Mouse (Mus musculus) cerebellum, adult 18-20 months (tissue): ENCODE data around the gene Olfr222.
"Not testable (repeated sequence)": the region's sequence is repeated elsewhere in the genome, so short reads cannot be mapped to it uniquely, and the experiment has no call there.

ENCODE experiments used
- DNase-seq, 2 experiments: peaks; one replicate each; pipeline ENCODE4 v3.0.0; 2021

The Olfr222 gene

DNA sequence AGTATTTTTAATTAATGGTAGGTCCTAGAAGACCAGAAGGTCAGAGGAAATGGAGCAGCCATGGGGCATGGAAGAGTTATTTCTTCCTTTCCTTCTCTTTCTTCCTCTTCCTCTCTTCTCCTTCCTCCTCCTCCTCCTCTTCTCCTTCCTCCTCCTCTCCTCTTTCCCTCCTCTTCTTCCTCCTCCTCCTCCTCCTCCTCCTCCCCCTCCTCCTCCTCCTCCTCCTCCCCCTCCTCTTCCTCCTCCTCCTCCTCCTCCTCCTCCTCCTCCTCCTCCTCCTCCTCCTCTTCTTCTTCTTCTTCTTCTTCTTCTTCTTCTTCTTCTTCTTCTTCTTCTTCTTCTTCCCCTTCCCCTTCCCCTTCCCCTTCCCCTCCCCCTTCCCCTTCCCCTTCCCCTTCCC lies at the start of gene Olfr222:
Olfr222 (minus strand) TSS at position 101 of the 400 bp plus-strand sequence.
- DNase-seq, result not testable (repeated sequence)

- DNase-seq, result peak; percentile 71 to 74
Observed at GRCm38 (mm10) chr11:59624017-59624630, 48.1 kb upstream of the Olfr222 start.

DNA sequence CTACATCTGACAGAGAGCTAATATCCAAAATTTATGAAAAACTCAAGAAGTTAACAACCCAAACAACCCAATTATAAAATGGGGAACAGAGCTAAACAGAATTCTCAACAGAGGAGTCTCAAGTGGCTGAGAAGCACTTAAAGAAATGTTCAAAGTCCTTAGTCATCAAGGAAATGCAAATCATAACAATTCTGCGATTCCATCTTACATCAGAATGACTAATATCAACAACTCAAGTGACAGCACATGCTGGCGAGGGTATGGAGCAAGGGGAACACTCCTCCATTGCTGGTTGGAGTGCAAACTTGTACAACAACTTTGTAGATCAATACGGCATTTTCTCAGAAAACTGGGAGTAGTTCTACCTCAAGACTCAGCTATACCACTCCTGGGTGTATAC lies 46.2 kb upstream of the Olfr222 start:
- DNase-seq, result no peak

DNA sequence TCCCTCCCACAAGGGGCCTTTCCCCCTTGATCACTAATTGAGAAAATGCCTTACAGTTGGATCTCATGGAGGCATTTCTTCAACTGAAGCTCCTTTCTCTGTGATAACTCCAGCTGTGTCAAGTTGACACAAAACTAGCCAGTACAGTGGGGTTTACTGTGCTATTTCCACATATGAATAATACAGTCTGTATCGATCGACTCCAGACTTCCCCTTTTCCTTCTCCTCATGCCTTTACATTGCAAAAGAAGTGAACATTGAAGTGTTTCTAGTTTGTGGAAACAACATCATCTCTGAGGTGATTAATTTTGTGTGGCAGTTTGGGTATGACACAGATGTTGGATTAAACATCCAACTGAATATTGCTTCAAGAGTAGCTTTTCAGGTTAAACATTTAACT lies 41.0 kb upstream of the Olfr222 start:
- DNase-seq, result not testable (repeated sequence)

DNA sequence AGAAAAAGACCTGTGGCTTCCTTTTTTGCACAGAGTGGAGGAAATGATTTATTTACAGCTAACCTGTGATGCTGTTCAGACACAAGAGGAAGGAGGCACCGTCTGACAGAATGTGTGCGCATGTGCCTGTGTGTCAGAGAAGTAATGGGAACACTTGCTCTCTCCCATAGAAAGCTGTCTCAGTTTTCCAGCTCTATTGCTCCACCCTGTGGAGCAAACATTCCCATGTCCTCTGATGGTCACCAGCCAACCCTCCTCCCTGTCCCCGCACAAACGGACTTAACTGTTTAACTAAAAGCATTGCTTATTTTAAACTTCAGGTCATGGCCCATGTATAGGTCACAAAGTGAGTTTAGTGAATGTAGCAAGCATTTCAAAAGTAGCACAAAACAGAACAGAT lies 38.1 kb upstream of the Olfr222 start:
- DNase-seq, result peak; percentile 42 to 52

GRCm38 (mm10) chr11:59611646-59612045 lies 35.6 kb upstream of the Olfr222 start:
- no peak for DNase-seq

- DNase-seq, result no peak
Observed at GRCm38 (mm10) chr11:59602287-59602686, 26.3 kb upstream of the Olfr222 start.

GRCm38 (mm10) chr11:59600872-59601271 lies 24.8 kb upstream of the Olfr222 start:
- no peak for DNase-seq

DNA sequence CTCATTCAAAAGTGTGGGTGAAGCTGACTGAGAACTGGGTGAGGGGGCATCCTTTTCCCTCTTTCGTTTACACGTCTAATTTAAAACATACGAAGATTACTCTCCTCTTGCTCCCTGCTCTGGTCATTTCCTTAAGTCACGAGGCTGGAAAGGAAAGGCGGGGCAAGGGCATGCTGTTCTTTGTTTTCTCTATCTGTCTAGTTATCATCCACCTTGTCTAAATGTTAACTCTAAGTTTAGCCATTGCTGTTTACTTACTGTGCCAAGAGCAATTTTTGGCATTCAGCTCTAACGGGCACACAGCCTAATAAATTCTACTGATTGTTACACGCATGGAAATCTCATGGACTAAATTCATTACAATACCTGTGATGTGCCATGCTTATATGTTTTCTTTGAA lies 23.2 kb upstream of the Olfr222 start:
- DNase-seq, result no peak

- no peak for DNase-seq
Observed at GRCm38 (mm10) chr11:59596950-59597349, 20.9 kb upstream of the Olfr222 start.

GRCm38 (mm10) chr11:59596091-59596490 lies 20.1 kb upstream of the Olfr222 start:
- DNase-seq, result no peak

GRCm38 (mm10) chr11:59593189-59593588 lies 17.2 kb upstream of the Olfr222 start, which contains the start of gene Olfr223:
Gene Olfr223 (minus strand): TSS chr11:59593289.
- no peak for DNase-seq

DNA sequence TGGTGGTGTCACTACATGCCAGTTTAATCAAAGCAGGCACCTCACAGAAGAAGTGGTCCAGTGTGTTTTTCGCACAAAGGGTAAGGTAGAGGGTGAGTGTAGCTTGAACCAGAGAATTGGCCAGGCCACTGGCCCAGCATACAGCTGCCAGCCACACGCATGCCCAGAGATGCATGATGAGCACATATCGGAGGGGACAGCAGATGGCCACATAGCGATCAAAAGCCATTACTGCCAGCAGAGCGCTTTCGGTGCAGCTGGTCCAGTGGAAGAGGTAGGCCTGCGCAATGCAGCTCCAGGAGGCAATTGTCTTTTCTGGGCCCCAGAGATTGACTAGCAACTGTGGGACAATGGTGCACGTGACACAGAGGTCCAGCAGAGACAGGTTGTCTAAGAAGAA lies 13.5 kb upstream of the Olfr222 start:
- no peak for DNase-seq

DNA sequence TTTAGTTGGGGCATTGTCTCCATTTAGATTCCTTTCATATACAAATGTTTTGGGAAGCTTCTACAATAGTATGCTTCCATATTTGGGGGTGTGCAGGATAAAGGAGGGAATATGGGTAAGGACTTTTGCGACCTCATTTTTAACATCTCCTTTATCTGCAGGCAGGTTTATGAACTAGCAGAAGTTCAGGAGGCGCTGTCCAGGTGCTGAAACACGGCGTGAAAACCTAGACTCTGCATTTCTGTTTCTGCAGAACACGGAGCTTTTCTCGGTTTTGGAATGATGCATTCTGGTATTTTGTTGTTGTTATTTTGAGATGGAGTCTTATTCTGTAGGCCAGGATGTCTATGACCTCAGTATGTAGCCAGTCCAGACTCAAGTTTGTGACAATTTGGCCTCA lies 8.5 kb upstream of the Olfr222 start:
- DNase-seq, result no peak

DNA sequence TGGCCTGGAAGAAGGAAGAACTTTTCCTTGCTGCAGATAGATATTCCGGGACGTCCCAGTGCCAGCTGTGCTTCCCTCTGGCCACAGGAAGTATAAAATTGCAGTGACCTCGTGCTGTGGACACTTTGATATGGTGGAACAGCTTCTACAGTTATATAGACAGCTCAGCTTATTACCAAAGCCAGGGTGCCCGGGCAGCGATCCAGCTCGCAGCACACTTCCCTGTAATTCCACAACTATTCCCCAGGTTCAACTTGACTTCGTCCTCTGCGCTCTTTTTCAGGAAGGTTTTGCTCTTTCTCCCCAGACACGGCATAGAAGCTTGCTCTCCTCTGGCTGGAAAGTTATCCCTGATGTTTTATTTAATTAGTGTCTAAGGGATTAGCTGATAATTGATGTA lies 309 bp downstream of the Olfr222 start:
- no peak for DNase-seq

DNA sequence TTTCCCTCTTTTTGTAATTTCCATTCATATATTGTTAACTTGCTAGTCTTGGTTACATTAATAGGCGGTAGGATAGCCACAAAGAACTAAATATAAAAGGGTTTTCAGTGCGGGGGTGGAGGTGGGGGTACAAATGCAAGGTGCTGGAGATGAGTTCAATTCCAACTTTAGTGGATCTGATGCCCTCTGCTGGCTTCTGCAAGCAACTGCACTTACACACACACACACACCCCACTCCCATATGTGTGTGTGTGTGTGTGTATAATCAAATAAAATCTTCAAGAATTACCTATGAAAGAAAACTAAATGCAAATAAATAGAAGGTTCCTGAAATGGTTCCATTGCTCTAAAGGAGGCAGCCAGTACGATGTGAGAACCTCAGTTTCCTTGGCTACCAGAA lies 6.7 kb downstream of the Olfr222 start:
- DNase-seq, result peak; percentile 26 to 36

- no peak for DNase-seq
Observed at GRCm38 (mm10) chr11:59562837-59563236, 13.2 kb downstream of the Olfr222 start.

GRCm38 (mm10) chr11:59562336-59562735 lies 13.7 kb downstream of the Olfr222 start:
- no peak for DNase-seq

DNA sequence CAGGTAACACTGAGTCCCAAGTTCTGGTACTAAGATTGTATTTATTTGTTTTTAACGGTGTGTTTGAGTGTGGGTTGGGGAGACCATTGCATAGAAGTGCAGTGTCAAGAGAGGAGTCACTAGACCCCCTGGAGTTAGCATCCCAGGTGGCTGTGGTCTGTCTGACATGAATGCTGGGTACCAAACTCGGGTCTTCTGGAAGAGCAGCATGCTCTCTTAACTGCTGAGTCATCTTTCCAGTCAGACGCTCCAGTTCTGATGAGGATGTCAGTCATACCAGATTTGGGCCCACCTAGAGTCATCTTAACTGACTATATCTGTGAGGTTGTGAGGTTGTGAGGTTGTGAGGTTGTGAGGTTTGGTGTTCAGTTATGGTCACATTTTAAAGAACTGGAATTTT lies 15.1 kb downstream of the Olfr222 start:
- no peak for DNase-seq

DNA sequence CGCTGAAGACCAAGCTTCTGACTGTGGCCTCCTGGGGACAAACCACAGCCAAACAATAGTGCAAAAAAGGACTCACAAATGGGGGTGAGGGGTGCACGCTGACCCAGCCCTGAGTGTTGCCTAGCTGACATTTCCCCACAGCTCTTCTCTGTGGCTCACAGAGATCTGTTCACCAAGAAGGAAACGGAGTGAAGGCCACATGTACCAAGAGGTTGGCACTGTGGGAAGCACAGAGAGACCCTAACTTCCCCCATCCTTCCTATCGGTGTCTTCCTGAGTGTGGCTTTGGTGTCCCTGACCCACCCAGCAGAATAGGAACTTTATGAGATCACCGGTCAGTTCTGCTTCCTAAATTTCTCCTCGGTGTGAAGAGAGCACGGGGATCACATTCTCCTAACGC lies 21.5 kb downstream of the Olfr222 start:
- no peak for DNase-seq

- no peak for DNase-seq
Observed at GRCm38 (mm10) chr11:59554127-59554526, 21.9 kb downstream of the Olfr222 start.

DNA sequence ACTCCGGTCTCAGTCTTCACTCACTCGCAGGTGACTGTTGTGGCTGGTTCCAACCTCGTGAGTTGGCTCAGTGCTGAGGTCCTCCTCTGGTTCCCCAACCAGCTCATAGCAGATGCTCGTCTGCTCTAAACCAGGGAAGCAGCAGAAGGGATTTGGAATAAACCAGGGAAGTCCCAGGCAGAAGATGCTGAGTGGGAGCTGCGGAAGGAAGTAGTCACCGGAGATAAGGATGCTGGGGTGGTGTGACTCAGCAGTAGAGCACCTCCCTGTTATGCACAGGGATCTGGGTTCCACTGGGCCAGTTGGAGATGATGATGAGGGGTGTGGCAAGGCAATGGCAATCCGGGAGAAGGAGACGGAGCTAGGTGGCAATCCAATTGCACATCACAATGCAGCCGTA lies 32.0 kb downstream of the Olfr222 start:
- DNase-seq, result no peak

DNA sequence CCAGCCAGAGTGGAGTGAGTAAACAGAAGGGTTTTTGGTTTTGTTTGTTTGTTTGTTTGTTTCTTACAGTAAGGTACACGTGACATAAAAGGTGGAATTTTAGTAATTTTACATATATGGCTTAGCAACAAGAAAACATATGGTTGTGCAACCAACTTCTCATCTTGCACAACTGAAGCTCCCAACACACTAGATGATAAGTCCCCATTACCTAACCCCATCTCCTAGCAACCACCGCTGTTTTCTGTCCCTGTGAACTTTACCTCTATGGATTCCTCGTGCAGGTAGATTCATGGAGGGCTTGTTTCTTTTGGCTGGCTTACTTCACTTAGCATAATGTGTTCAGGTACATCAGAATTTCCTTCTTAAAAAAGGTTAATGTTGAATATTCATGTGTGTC lies 32.7 kb downstream of the Olfr222 start:
- DNase-seq, result no peak

- DNase-seq, result no peak
Observed at GRCm38 (mm10) chr11:59542442-59542841, 33.6 kb downstream of the Olfr222 start.

DNA sequence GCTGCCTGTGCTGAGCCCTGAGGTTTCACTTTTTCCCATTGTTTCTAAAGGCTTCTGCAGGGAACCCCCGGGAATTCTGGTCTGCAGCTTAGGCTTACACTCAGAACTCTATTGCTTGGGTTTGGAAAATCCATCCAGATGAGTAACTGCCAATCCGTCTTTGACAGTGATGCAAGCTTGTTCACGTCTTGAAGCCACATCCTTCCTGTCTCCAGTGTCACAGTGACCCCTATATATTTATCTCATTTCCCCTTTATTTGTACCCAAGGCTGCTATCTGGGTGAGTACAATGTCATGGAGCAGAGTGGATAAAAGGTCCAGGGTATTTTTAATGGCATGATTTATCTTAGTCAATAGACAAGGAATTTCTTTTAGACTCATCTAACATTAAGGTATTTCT lies 34.7 kb downstream of the Olfr222 start, which contains the start of gene Nlrp3:
Nlrp3 (plus strand) TSS at position 245 of the 400 bp plus-strand sequence.
- no peak for DNase-seq
